Mouse (Mus musculus): ENCODE results near the gene Slc24a1.

DNA sequence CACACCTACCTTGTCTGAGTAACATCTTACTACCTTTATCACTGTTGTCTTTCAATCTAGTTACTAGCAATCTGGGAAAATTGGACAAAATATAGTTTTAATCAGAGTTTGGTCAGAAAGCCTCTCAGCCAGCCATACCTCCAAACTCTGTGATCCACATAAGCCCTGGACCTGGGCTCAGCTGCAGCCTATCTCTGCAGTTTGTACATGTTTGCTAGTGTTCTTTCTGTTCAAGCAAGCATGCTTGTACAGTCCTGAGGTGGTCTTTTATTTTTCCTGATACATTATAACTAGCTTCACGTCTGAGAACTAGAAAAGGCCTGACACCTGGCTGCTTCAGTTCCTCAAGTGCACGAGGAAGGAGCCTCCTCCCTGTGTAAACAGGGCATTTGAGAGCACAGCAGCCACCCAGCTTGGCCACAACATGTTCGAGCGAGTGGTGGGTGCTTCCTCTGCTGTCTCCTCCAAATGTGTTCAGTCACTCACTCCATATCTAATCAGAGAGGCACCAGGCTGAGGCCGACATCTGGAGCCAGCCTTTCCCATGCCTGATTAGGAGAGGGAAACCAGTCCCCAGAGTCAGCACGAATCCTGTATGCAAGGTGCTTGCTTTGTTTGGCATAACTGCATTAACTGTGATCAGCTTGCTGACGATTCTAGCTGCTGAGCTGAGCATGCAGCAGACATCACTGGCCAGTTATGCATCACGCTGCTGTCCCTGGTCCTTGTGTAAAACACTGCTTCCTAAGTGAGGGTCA lies 33.8 kb upstream of the Slc24a1 start:
- TF ChIP-seq CTCF (conservative IDR thresholded peaks at IDR 0.05; ENCODE audit: insufficient read depth, insufficient read length, low read depth, low read length) (no peak), POLR2A (IDR thresholded peaks at IDR 0.05; ENCODE audit: low read depth, low read length) (no peak)
